Mouse (Mus musculus) intestine, postnatal 0 days (tissue): ENCODE results near the gene Etv6. TPM values are rescaled to one million over a fixed set of nuclear protein-coding genes. Genes with fewer than 3 reads are reported as not detected.

Experiments used
- ATAC-seq: fragments of 200-750 bp; cut with Nextera tagmentation; 2 replicates; pipeline ENCODE4 v1.8.0; 2017; ENCODE audit warnings: mild to moderate bottlenecking, moderate TSS enrichment, moderate library complexity
- H3K27ac ChIP-seq: fragments of 300-500 bp; sonication (generic); 2 replicates; pipeline ENCODE4 v1.5.1; 2014; ENCODE audit warnings: mild to moderate bottlenecking, low read depth, low read length, moderate library complexity
- H3K27me3 ChIP-seq: fragments of 300-500 bp; sonication (generic); replicated peaks from 2 replicates; pipeline ENCODE4 v1.6.1; 2014; ENCODE audit warnings: low read length, mixed read lengths; ENCODE audit not compliant: control insufficient read depth, insufficient read depth
- H3K36me3 ChIP-seq: fragments of 300-500 bp; sonication (generic); 2 replicates; pipeline ENCODE4 v1.6.1; 2014; ENCODE audit warnings: mild to moderate bottlenecking, moderate library complexity; ENCODE audit not compliant: control insufficient read depth, insufficient read depth
- H3K4me1 ChIP-seq: fragments of 300-500 bp; sonication (generic); replicated peaks from 2 replicates; pipeline ENCODE4 v1.6.1; 2014; ENCODE audit warnings: antibody characterized with exemption, low read length, mixed read lengths; ENCODE audit not compliant: control insufficient read depth, insufficient read depth
- H3K4me2 ChIP-seq: fragments of 300-500 bp; sonication (generic); replicated peaks from 2 replicates; pipeline ENCODE4 v1.6.1; 2014; ENCODE audit warnings: low read depth, mild to moderate bottlenecking, moderate library complexity
- H3K4me3 ChIP-seq: fragments of 300-500 bp; sonication (generic); 2 replicates; pipeline ENCODE4 v1.5.1; 2014; ENCODE audit warnings: low read depth, low read length
- H3K9ac ChIP-seq: fragments of 300-500 bp; sonication (generic); 2 replicates; pipeline ENCODE4 v1.6.1; 2014; ENCODE audit warnings: mild to moderate bottlenecking, low read depth, low read length
- H3K9me3 ChIP-seq: fragments of 300-500 bp; sonication (generic); 2 replicates; pipeline ENCODE4 v1.6.1; 2016; ENCODE audit warnings: mixed run types; ENCODE audit not compliant: control insufficient read depth
- CTCF ChIP-seq: sonication (generic); IDR thresholded peaks from 2 replicates; pipeline ENCODE4 v1.5.1; 2016; ENCODE audit warnings: low read depth, mild to moderate bottlenecking, control low read depth, antibody characterized with exemption, moderate library complexity
- WGBS: fragments of 180-500 bp; shearing (Covaris S2); extraction: QIAGEN DNeasy Blood & Tissue Kit; methylation state at CpG from one replicate; pipeline ENCODE4 v1.1.7; 2014; 5-methylcytosine and 5-hydroxymethylcytosine counted together
- polyA plus RNA-seq: library from polyadenylated mRNA; unstranded; fragments of >200 nt; fragmentation: Nextera tagmentation; extraction: Ambion mirVana; gene quantifications from 2 replicates; pipeline ENCODE4 v1.2.1, GENCODE M21; 2015

Etv6 gene
- polyA plus RNA-seq, 1 experiment from 2014 or later: 7.8 TPM

DNA sequence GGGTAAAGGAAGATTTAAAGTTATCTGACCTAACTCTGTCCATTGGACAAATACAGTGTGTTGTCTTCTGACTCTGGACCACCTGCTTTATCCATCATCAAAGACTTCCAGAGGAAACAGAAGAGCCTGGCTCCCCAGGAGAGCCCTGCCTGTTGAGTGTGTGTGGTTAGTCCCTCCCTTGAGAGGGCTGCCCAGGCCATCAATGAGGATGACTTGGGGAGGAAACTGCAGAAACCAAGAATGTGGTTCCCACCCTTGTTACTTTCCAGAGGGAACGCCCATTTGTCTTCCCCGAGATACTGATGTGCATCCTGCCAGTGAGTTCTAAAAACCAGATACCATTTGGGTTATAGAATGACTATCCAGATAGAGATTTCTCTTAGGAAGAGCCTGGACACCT is 96.1 kb downstream of the Etv6 start:
- H3K27ac ChIP-seq: no peak overlapping the region
- no peak for TF ChIP-seq CTCF
- H3K9me3 ChIP-seq: no peaks in the 10 kb centered on the region
- H3K4me2 ChIP-seq: no peak overlapping the region
- no peaks in the 10 kb centered on the region for H3K4me1 ChIP-seq
- no peak overlapping the region for H3K4me3 ChIP-seq
- WGBS: 89% methylated on average over 2 of the region's 2 CpGs
- H3K9ac ChIP-seq: no peak overlapping the region
- peaks cover 14% of the 10 kb centered on the region; the same call in 1 of the 2 replicates for H3K36me3 ChIP-seq
- ATAC-seq: no peak
- H3K27me3 ChIP-seq: no peaks in the 10 kb centered on the region

DNA sequence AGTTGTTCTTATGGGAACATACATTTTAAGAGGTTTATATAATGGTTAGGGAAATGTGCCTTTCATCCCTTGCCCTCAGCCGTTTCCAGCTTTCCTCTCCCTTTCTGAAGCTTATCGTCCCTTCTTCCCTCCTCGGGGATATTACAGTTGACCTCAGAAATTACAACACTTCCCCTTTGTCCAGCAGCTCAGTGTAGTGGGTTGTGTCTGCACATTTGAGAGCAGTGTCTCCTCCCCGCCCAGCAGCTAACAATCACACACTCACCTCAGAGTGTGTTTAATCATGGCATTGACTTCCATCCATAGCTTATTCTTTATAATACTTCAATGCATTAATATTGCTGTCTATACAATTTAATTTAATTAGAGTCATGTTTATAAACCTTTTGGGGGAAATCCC is 98.3 kb downstream of the Etv6 start:
- H3K9ac ChIP-seq: no peak overlapping the region
- H3K36me3 ChIP-seq: peaks cover 17% of the 10 kb centered on the region; the same call in 1 of the 2 replicates
- no peak overlapping the region for H3K27ac ChIP-seq
- no peak overlapping the region for H3K4me3 ChIP-seq
- no peaks in the 10 kb centered on the region for H3K4me1 ChIP-seq
- H3K4me2 ChIP-seq: no peak overlapping the region
- ATAC-seq: no peak
- WGBS: 39% methylated on average over 4 of the region's 4 CpGs
- no peaks in the 10 kb centered on the region for H3K27me3 ChIP-seq
- no peak for TF ChIP-seq CTCF
- H3K9me3 ChIP-seq: no peaks in the 10 kb centered on the region

DNA sequence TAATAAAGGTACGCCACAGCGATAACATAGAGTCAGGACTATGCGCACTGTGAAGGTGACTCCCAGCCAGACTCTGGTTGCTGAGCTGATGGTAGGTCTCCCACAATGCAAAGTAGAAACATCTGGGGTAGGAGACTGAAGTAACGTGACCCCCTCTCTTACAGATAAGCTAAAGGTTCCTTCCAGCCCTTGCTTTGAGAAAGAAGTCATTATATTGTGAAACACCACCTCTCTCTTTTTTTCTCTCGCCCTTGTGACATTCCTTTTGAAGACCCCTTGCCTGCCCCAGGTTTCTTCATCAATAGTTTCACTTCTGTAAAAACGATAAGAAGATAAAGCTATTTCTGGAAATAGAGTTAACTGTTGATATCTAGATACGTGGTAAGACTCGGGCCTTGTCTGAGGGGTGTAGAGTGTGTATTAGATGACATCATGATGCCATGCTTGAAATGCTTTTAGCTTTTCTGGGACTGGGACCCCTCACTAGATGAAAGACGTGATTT is 99.4 kb downstream of the Etv6 start:
- no peak overlapping the region for H3K4me3 ChIP-seq
- H3K9ac ChIP-seq: no peak overlapping the region
- H3K4me1 ChIP-seq: no peaks in the 10 kb centered on the region
- WGBS: 77% methylated on average over 9 of the region's 9 CpGs
- H3K27me3 ChIP-seq: no peaks in the 10 kb centered on the region
- no peak for TF ChIP-seq CTCF
- no peaks in the 10 kb centered on the region for H3K9me3 ChIP-seq
- H3K27ac ChIP-seq: no peak overlapping the region
- H3K36me3 ChIP-seq: peaks cover 12% of the 10 kb centered on the region; the same call in 1 of the 2 replicates
- ATAC-seq: no peak
- H3K4me2 ChIP-seq: no peak overlapping the region

DNA sequence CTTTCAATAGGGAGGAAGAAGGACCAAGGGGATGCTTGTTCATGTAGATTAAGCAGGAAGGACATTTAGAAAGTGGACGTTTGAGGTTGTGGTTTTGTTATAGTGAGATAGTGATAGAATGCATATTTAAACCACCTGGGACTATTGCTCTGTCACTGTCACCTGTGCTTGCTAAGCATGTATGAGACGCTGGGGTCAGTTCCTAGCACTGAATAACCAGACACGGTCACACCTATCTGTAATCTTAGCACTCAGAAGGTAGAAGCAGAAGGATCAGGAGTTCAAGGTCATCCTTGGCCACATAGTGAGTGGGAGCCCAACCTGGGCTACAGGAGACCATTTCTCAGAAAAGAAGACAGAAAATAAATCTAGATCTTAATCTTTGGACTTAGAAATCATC is 100.8 kb downstream of the Etv6 start:
- H3K4me2 ChIP-seq: no peak overlapping the region
- WGBS: 45% methylated on average over 3 of the region's 3 CpGs
- no peaks in the 10 kb centered on the region for H3K9me3 ChIP-seq
- H3K27ac ChIP-seq: no peak overlapping the region
- no peak for TF ChIP-seq CTCF
- no peak overlapping the region for H3K9ac ChIP-seq
- peaks cover 12% of the 10 kb centered on the region; the same call in 1 of the 2 replicates for H3K36me3 ChIP-seq
- H3K27me3 ChIP-seq: no peaks in the 10 kb centered on the region
- no peak overlapping the region for H3K4me3 ChIP-seq
- ATAC-seq: peak; percentile 64; the same call in 1 of the 2 replicates
- H3K4me1 ChIP-seq: 0 out of 2 replicates have a peak, but pooled peaks cover 3% of the 10 kb centered on the region

GRCm38 (mm10) chr6:134139359-134139758 is 103.9 kb downstream of the Etv6 start:
- Histone ChIP-seq H3K4me2 (no peak overlapping the region), H3K9ac (no peak overlapping the region)
- WGBS: 43% methylated on average over 3 of the region's 3 CpGs

GRCm38 (mm10) chr6:134140718-134141615 is 105.5 kb downstream of the Etv6 start:
- H3K4me2 ChIP-seq: no peak overlapping the region
- no peak overlapping the region; the same call in 1 of the 2 replicates for H3K27ac ChIP-seq
- ATAC-seq: no peak
- 61% methylated on average over 16 of the region's 16 CpGs for WGBS
- H3K9ac ChIP-seq: no peak overlapping the region
- H3K4me3 ChIP-seq: no peak overlapping the region
- no peaks in the 10 kb centered on the region for H3K9me3 ChIP-seq
- H3K27me3 ChIP-seq: no peaks in the 10 kb centered on the region
- TF ChIP-seq CTCF: peak; percentile 25
- H3K4me1 ChIP-seq: peaks cover 15% of the 10 kb centered on the region
- 0 out of 2 replicates have a peak, but pooled peaks cover 3% of the 10 kb centered on the region for H3K36me3 ChIP-seq

More at GRCm38 (mm10) chr6:134139359-134139758, 103.9 kb downstream of the Etv6 start:
- Histone ChIP-seq H3K36me3 (peaks cover 7% of the 10 kb centered on the region; the same call in 1 of the 2 replicates), H3K4me3 (no peak overlapping the region), H3K4me1 (peaks cover 10% of the 10 kb centered on the region), H3K27me3 (no peaks in the 10 kb centered on the region), H3K9me3 (no peaks in the 10 kb centered on the region), H3K27ac (no peak overlapping the region; the same call in 1 of the 2 replicates)
- no peak for TF ChIP-seq CTCF
- ATAC-seq: no peak
